Mouse (Mus musculus) forebrain, postnatal 0 days (tissue): ENCODE measurements at regions not wholly inside any gene's neighbourhood (a gene's known extent, or its start where the extent isn't known, plus 50 kb on each side); places are given as distances from the start of the nearest gene placed in this dataset.

Source experiments
- ATAC-seq: fragments of 200-750 bp; cut with Nextera tagmentation; 2 replicates; pipeline ENCODE4 v1.8.0; 2017; ENCODE audit warnings: mild to moderate bottlenecking, moderate library complexity
- DNase-seq: peaks from one replicate; pipeline ENCODE4 v3.0.0-alpha.2; 2015
- H3K27ac ChIP-seq: fragments of 300-500 bp; sonication (generic); 2 replicates; pipeline ENCODE4 v1.5.1; 2014; ENCODE audit warnings: low read depth, mild to moderate bottlenecking, antibody characterized with exemption, low read length, moderate library complexity, mixed read lengths
- H3K27me3 ChIP-seq: fragments of 300-500 bp; sonication (generic); 2 replicates; pipeline ENCODE4 v1.6.1; 2014; ENCODE audit warnings: mild to moderate bottlenecking, low read length, mixed read lengths; ENCODE audit not compliant: insufficient read depth
- H3K36me3 ChIP-seq: fragments of 300-500 bp; sonication (generic); 2 replicates; pipeline ENCODE4 v1.6.1; 2014; ENCODE audit warnings: mild to moderate bottlenecking, moderate library complexity; ENCODE audit not compliant: insufficient read depth
- H3K4me1 ChIP-seq: fragments of 300-500 bp; sonication (generic); 2 replicates; pipeline ENCODE4 v1.6.1; 2014; ENCODE audit warnings: antibody characterized with exemption; ENCODE audit not compliant: insufficient read depth
- H3K4me2 ChIP-seq: fragments of 300-500 bp; sonication (generic); 2 replicates; pipeline ENCODE4 v1.6.1; 2014; ENCODE audit warnings: low read depth, mild to moderate bottlenecking, moderate library complexity
- H3K4me3 ChIP-seq: fragments of 300-500 bp; sonication (generic); 2 replicates; pipeline ENCODE4 v1.5.1; 2014; ENCODE audit warnings: low read depth, low read length, mixed read lengths
- H3K9ac ChIP-seq: fragments of 300-500 bp; sonication (generic); 2 replicates; pipeline ENCODE4 v1.6.1; 2014; ENCODE audit warnings: mild to moderate bottlenecking
- H3K9me3 ChIP-seq: fragments of 300-500 bp; sonication (generic); 2 replicates; pipeline ENCODE4 v1.6.1; 2016; ENCODE audit warnings: low read length
- CTCF ChIP-seq: sonication (generic); IDR thresholded peaks from 2 replicates; pipeline ENCODE4 v1.5.1; 2016; ENCODE audit warnings: antibody characterized with exemption, control low read depth, low read depth
- WGBS: fragments of 180-500 bp; shearing (Covaris S2); extraction: QIAGEN DNeasy Blood & Tissue Kit; methylation state at CpG from one replicate; pipeline ENCODE4 v1.1.7; 2014; 5-methylcytosine and 5-hydroxymethylcytosine counted together

- ATAC-seq (peak; percentile 66; the same call in 1 of the 2 replicates), DNase-seq (peak; percentile 47)
- H3K9ac ChIP-seq, result no peak overlapping the region
- no peaks in the 10 kb centered on the region for H3K9me3 ChIP-seq
- H3K4me2 ChIP-seq, result no peak overlapping the region
- no peak for TF ChIP-seq CTCF
- H3K4me3 ChIP-seq, result no peak overlapping the region
- no peak overlapping the region for H3K27ac ChIP-seq
- H3K36me3 ChIP-seq, result no peaks in the 10 kb centered on the region
- 66% methylated on average over 15 of the region's 15 CpGs for WGBS
- H3K4me1 ChIP-seq, result peaks cover 10% of the 10 kb centered on the region; the same call in 1 of the 2 replicates
- H3K27me3 ChIP-seq, result no peaks in the 10 kb centered on the region
These were observed 164.9 kb upstream of the Cdh4 start for GRCm38 (mm10) chr2:179277204-179277886.

DNA sequence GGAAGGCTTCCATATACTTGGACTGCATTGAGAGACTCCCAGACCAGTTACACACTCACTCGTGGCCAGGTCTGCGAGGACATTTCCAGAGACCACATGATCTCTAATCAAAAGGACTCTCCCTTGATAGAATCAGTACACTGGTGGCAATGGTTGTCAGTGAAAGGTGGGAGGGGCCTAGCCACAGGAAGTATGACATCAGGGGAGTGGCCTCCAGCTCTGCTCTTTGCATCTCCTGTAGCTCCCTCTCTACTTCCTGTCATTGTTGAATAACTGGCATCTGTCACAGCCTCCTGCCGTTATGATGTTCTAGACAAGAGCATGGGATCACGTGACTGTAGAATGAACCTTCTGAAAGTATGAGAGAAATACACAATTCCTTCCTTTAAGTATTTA is 164.3 kb upstream of the Cdh4 start:
- 78% methylated on average over 4 of the region's 4 CpGs for WGBS
- Histone ChIP-seq H3K36me3 (no peaks in the 10 kb centered on the region), H3K4me3 (no peak overlapping the region), H3K27me3 (no peaks in the 10 kb centered on the region), H3K4me1 (peaks cover 10% of the 10 kb centered on the region; the same call in 1 of the 2 replicates), H3K9me3 (no peaks in the 10 kb centered on the region), H3K9ac (no peak overlapping the region), H3K27ac (no peak overlapping the region), H3K4me2 (no peak overlapping the region)
- no peak for TF ChIP-seq CTCF
- ATAC-seq (peak; percentile 29; the same call in 1 of the 2 replicates), DNase-seq (no peak)

- H3K4me3 ChIP-seq, result no peak overlapping the region
- no peaks in the 10 kb centered on the region for H3K9me3 ChIP-seq
- H3K4me2 ChIP-seq, result no peak overlapping the region
- WGBS, result 68% methylated on average over 6 of the region's 6 CpGs
- DNase-seq (no peak), ATAC-seq (no peak)
- no peak overlapping the region for H3K27ac ChIP-seq
- no peaks in the 10 kb centered on the region for H3K27me3 ChIP-seq
- no peaks in the 10 kb centered on the region for H3K36me3 ChIP-seq
- H3K9ac ChIP-seq, result no peak overlapping the region
- no peak for TF ChIP-seq CTCF
- H3K4me1 ChIP-seq, result peaks cover 9% of the 10 kb centered on the region; the same call in 1 of the 2 replicates
These were observed 160.0 kb upstream of the Cdh4 start for GRCm38 (mm10) chr2:179282276-179282675.

GRCm38 (mm10) chr2:179290394-179290793 is 151.8 kb upstream of the Cdh4 start:
- Histone ChIP-seq H3K27me3 (no peaks in the 10 kb centered on the region), H3K4me2 (no peak overlapping the region), H3K9me3 (no peaks in the 10 kb centered on the region), H3K4me3 (no peak overlapping the region), H3K9ac (no peak overlapping the region), H3K4me1 (no peaks in the 10 kb centered on the region; the same call in 1 of the 2 replicates), H3K27ac (no peak overlapping the region), H3K36me3 (no peaks in the 10 kb centered on the region)
- no peak for ATAC-seq
- TF ChIP-seq CTCF, result no peak
- no peak for DNase-seq
- WGBS, result 26% methylated on average over 5 of the region's 5 CpGs

- WGBS, result 81% methylated on average over 1 of the region's 1 CpGs
These were observed 151.1 kb upstream of the Cdh4 start for GRCm38 (mm10) chr2:179291046-179291563.

GRCm38 (mm10) chr2:179291958-179292357 is 150.3 kb upstream of the Cdh4 start:
- peak; percentile 18; the same call in 1 of the 2 replicates for ATAC-seq
- no peaks in the 10 kb centered on the region for H3K9me3 ChIP-seq
- 54% methylated on average over 8 of the region's 8 CpGs for WGBS
- peaks cover under 1% of the 10 kb centered on the region; the same call in 1 of the 2 replicates for H3K4me1 ChIP-seq
- H3K36me3 ChIP-seq, result no peaks in the 10 kb centered on the region
- no peak overlapping the region for H3K9ac ChIP-seq
- no peak for DNase-seq
- no peak for TF ChIP-seq CTCF
- no peak overlapping the region for H3K27ac ChIP-seq
- H3K27me3 ChIP-seq, result no peaks in the 10 kb centered on the region
- no peak overlapping the region for H3K4me2 ChIP-seq
- no peak overlapping the region for H3K4me3 ChIP-seq

More at GRCm38 (mm10) chr2:179291046-179291563, 151.1 kb upstream of the Cdh4 start:
- H3K27ac ChIP-seq, result no peak overlapping the region
- no peak overlapping the region for H3K4me2 ChIP-seq
- H3K9me3 ChIP-seq, result no peaks in the 10 kb centered on the region
- no peak for ATAC-seq
- DNase-seq, result no peak
- no peak overlapping the region for H3K9ac ChIP-seq
- H3K4me1 ChIP-seq, result no peaks in the 10 kb centered on the region; the same call in 1 of the 2 replicates
- no peak overlapping the region for H3K4me3 ChIP-seq
- no peak for TF ChIP-seq CTCF
- no peaks in the 10 kb centered on the region for H3K27me3 ChIP-seq
- no peaks in the 10 kb centered on the region for H3K36me3 ChIP-seq

DNA sequence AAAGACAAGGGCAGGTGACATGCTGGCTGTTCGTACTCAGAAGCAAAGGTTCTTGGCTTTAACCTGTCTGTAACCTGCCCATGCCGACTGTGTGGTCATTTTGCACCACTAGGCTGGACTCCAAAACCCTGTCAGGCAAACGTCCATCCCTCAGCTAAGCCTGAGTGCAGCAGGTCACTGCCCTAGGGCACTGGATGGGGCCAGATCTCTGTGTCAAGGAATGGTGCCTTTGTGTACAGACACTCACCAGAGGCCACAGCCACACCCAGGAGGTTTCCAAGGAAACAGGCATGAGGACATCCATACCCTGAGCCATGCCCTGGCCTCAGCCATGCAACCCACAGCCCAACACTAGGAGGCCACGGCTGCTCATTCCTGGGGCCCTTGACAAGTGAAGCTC is 149.7 kb upstream of the Cdh4 start:
- no peak for DNase-seq
- no peak overlapping the region for H3K9ac ChIP-seq
- no peaks in the 10 kb centered on the region for H3K36me3 ChIP-seq
- no peak overlapping the region for H3K4me3 ChIP-seq
- ATAC-seq, result no peak
- 66% methylated on average over 4 of the region's 4 CpGs for WGBS
- H3K27me3 ChIP-seq, result no peaks in the 10 kb centered on the region
- H3K9me3 ChIP-seq, result no peaks in the 10 kb centered on the region
- no peak overlapping the region for H3K4me2 ChIP-seq
- H3K4me1 ChIP-seq, result peaks cover 5% of the 10 kb centered on the region; the same call in 1 of the 2 replicates
- no peak for TF ChIP-seq CTCF
- H3K27ac ChIP-seq, result no peak overlapping the region
